11 mouse cellular contexts compared by ENCODE assay signal in the genomic region with DNA sequence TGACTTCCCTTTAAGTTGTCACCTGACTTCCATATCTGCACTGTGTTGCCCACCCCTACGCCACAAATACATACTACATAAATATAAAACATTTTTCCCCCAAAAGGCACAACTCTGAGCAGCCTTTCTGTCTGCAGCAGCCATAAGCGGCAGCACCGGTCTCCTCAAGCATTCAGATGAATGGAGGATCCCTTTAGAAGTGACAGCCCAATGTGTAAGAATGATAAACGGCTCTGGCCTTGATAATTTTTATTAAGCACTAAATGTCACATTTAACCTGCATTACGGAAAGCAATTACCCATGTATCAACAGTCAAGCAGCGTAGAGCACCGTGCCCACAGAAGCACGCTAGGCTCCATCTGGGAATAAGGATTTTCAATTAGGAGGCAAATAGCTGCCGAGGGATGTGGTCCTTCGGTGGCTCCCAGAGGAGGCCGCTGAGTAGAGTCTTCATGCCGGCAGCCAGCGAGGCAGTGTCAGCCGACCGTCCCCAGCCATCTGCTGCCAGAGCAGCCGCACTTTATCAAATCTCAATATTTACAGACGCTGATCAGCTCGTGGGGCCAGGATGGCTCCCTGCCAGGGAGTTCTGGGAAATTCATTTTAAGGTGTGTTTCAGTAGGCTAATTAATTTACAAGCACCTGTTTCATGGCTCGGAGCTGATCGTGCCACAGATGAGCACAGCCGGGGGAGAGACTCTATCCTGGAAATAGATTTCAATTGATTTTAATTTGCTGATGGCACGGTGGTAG.
A peak's percentile ranks its signal among the peaks of the same experiment; 100 is the strongest.
DNase-seq lines count a peak whose midpoint lies in the region; ATAC-seq lines count a peak whose summit lies in the region.
"Had no signal": no experiment of that assay in that cellular context is flagged by ENCODE, and none has a peak within 500 bp of the region (broad histone marks: within the 10 kb centered on the region; RNA-seq: fewer than 3 reads in every experiment).

No protein-coding gene starts in this region.

- H3K4me3 ChIP-seq in midbrain, embryonic 13.5 days (replicated peaks): no peak overlapping the region
- no peak overlapping the region for H3K4me3 ChIP-seq in midbrain, embryonic 10.5 days
- no peak overlapping the region for H3K4me3 ChIP-seq in forebrain, embryonic 15.5 days
- H3K4me3 ChIP-seq in intestine, embryonic 15.5 days (replicated peaks): no peak overlapping the region
- H3K4me3 ChIP-seq in stomach, embryonic 14.5 days (ENCODE audit: low read depth, low read length): no peak overlapping the region
- H3K4me3 ChIP-seq: left cerebral cortex, adult 2 months had no signal

- no peak for DNase-seq in midbrain, embryonic 10.5 days (ENCODE audit: low spot score)
- DNase-seq in lung, postnatal 36 days: no peak
- DNase-seq: kidney, adult 18-20 months had no signal

- H3K36me3 ChIP-seq in midbrain, embryonic 13.5 days: no peaks in the 10 kb centered on the region
- H3K36me3 ChIP-seq in midbrain, embryonic 10.5 days: no peaks in the 10 kb centered on the region
- no peaks in the 10 kb centered on the region for H3K36me3 ChIP-seq in forebrain, embryonic 15.5 days
- no peaks in the 10 kb centered on the region for H3K36me3 ChIP-seq in intestine, embryonic 15.5 days
- no peaks in the 10 kb centered on the region for H3K36me3 ChIP-seq in stomach, embryonic 14.5 days (ENCODE audit: control insufficient read depth, insufficient read depth, low read length)

- WGBS in midbrain, embryonic 13.5 days: 47% methylated on average over 22 of the region's 22 CpGs
- 85% methylated on average over 22 of the region's 22 CpGs for WGBS in midbrain, embryonic 10.5 days
- WGBS in forebrain, embryonic 15.5 days: 39% methylated on average over 22 of the region's 22 CpGs
- 35% methylated on average over 22 of the region's 22 CpGs for WGBS in intestine, embryonic 15.5 days
- WGBS in stomach, embryonic 14.5 days: 34% methylated on average over 22 of the region's 22 CpGs

- H3K27me3 ChIP-seq in midbrain, embryonic 13.5 days: peaks cover 23% of the 10 kb centered on the region
- H3K27me3 ChIP-seq in midbrain, embryonic 10.5 days (ENCODE audit: low read depth, poor library complexity, severe bottlenecking): peaks cover 14% of the 10 kb centered on the region; the same call in 1 of the 2 replicates
- no peaks in the 10 kb centered on the region for H3K27me3 ChIP-seq in forebrain, embryonic 15.5 days
- no peaks in the 10 kb centered on the region for H3K27me3 ChIP-seq in intestine, embryonic 15.5 days (replicated peaks)
- H3K27me3 ChIP-seq in stomach, embryonic 14.5 days (ENCODE audit: control insufficient read depth, insufficient read depth, low read length): 0 out of 2 replicates have a peak, but pooled peaks cover 2% of the 10 kb centered on the region

- H3K27ac ChIP-seq in midbrain, embryonic 13.5 days: no peak overlapping the region
- H3K27ac ChIP-seq in midbrain, embryonic 10.5 days (replicated peaks): no peak overlapping the region
- H3K27ac ChIP-seq in forebrain, embryonic 15.5 days (replicated peaks): no peak overlapping the region
- no peak overlapping the region for H3K27ac ChIP-seq in intestine, embryonic 15.5 days
- no peak overlapping the region for H3K27ac ChIP-seq in stomach, embryonic 14.5 days (ENCODE audit: low read length)
- H3K27ac ChIP-seq: left cerebral cortex, adult 2 months; liver, embryonic 14.5 days had no signal

- 0 out of 2 replicates have a peak overlapping the region, but pooled peaks have one; percentile 3 for H3K9ac ChIP-seq in midbrain, embryonic 13.5 days (replicated peaks)
- H3K9ac ChIP-seq in forebrain, embryonic 15.5 days (replicated peaks): no peak overlapping the region
- H3K9ac ChIP-seq in intestine, embryonic 15.5 days: no peak overlapping the region
- H3K9ac ChIP-seq in stomach, embryonic 14.5 days (replicated peaks; ENCODE audit: low read depth, low read length): no peak overlapping the region
- H3K9ac ChIP-seq: liver, embryonic 14.5 days had no signal

- peak overlapping the region; percentile 23 for H3K4me2 ChIP-seq in midbrain, embryonic 13.5 days (replicated peaks)
- H3K4me2 ChIP-seq in forebrain, embryonic 15.5 days (replicated peaks): peak overlapping the region; percentile 22
- peak overlapping the region; percentile 18; the same call in 1 of the 2 replicates for H3K4me2 ChIP-seq in intestine, embryonic 15.5 days (replicated peaks)
- H3K4me2 ChIP-seq in stomach, embryonic 14.5 days (replicated peaks; ENCODE audit: low read depth, low read length): no peak overlapping the region
- H3K4me2 ChIP-seq: heart, embryonic 11.5 days had no signal

- H3K9me3 ChIP-seq in midbrain, embryonic 13.5 days: no peaks in the 10 kb centered on the region
- no peaks in the 10 kb centered on the region for H3K9me3 ChIP-seq in midbrain, embryonic 10.5 days (replicated peaks)
- no peaks in the 10 kb centered on the region for H3K9me3 ChIP-seq in forebrain, embryonic 15.5 days
- no peaks in the 10 kb centered on the region for H3K9me3 ChIP-seq in intestine, embryonic 15.5 days
- no peaks in the 10 kb centered on the region for H3K9me3 ChIP-seq in stomach, embryonic 14.5 days (ENCODE audit: control insufficient read depth, low read depth, low read length)

- H3K4me1 ChIP-seq in midbrain, embryonic 13.5 days (replicated peaks): peaks cover 21% of the 10 kb centered on the region
- 0 out of 2 replicates have a peak, but pooled peaks cover 2% of the 10 kb centered on the region for H3K4me1 ChIP-seq in midbrain, embryonic 10.5 days
- H3K4me1 ChIP-seq in forebrain, embryonic 15.5 days: peaks cover 26% of the 10 kb centered on the region
- 0 out of 2 replicates have a peak, but pooled peaks cover 14% of the 10 kb centered on the region for H3K4me1 ChIP-seq in intestine, embryonic 15.5 days (replicated peaks)
- 0 out of 2 replicates have a peak, but pooled peaks cover 6% of the 10 kb centered on the region for H3K4me1 ChIP-seq in stomach, embryonic 14.5 days (ENCODE audit: control insufficient read depth, insufficient read depth, low read length)

- peak; percentile 85 for ATAC-seq in midbrain, embryonic 13.5 days
- ATAC-seq in forebrain, embryonic 15.5 days (replicated peaks): peak; percentile 53; the same call in 1 of the 2 replicates
- peak; percentile 76 for ATAC-seq in intestine, embryonic 15.5 days
- ATAC-seq in stomach, embryonic 14.5 days (ENCODE audit: insufficient number of reproducible peaks, insufficient read depth, low FRiP score, low read depth): peak; percentile 56; the same call in 1 of the 2 replicates
- no peak for ATAC-seq in erythroid progenitor cell, adult 5-6 weeks (replicated peaks; ENCODE audit: low FRiP score, poor library complexity, severe bottlenecking)
